Mouse (Mus musculus) hindbrain, embryonic 13.5 days (tissue): ENCODE results near the gene Esrrg. TPM values are rescaled to one million over a fixed set of nuclear protein-coding genes. Genes with fewer than 3 reads are reported as not detected.

ENCODE experiments used
- ATAC-seq: fragments of 200-750 bp; cut with Nextera tagmentation; 2 replicates; pipeline ENCODE4 v1.8.0; 2017; ENCODE audit warnings: moderate TSS enrichment; ENCODE audit not compliant: low FRiP score
- H3K27ac ChIP-seq: fragments of 300-500 bp; sonication (generic); 2 replicates; pipeline ENCODE4 v1.5.1; 2015; ENCODE audit warnings: inconsistent platforms, mild to moderate bottlenecking, moderate library complexity
- H3K27me3 ChIP-seq: fragments of 300-500 bp; sonication (generic); 2 replicates; pipeline ENCODE4 v1.6.1; 2015; ENCODE audit warnings: mild to moderate bottlenecking, inconsistent platforms
- H3K36me3 ChIP-seq: fragments of 300-500 bp; sonication (generic); 2 replicates; pipeline ENCODE4 v1.6.1; 2015; ENCODE audit warnings: mild to moderate bottlenecking, inconsistent platforms
- H3K4me1 ChIP-seq: fragments of 300-500 bp; sonication (generic); replicated peaks from 2 replicates; pipeline ENCODE4 v1.6.1; 2015; ENCODE audit warnings: inconsistent platforms
- H3K4me2 ChIP-seq: fragments of 300-500 bp; sonication (generic); 2 replicates; pipeline ENCODE4 v1.6.1; 2015; ENCODE audit warnings: inconsistent platforms, mild to moderate bottlenecking, moderate library complexity
- H3K4me3 ChIP-seq: fragments of 300-500 bp; sonication (generic); 2 replicates; pipeline ENCODE4 v1.5.1; 2015; ENCODE audit warnings: mild to moderate bottlenecking, inconsistent platforms
- H3K9ac ChIP-seq: fragments of 300-500 bp; sonication (generic); 2 replicates; pipeline ENCODE4 v1.6.1; 2015; ENCODE audit warnings: mild to moderate bottlenecking, inconsistent platforms
- H3K9me3 ChIP-seq: fragments of 300-500 bp; sonication (generic); 2 replicates; pipeline ENCODE4 v1.6.1; 2016; ENCODE audit warnings: inconsistent platforms
- WGBS: fragments of 180-500 bp; shearing (Covaris S2); methylation state at CpG from one replicate; pipeline ENCODE4 v1.1.7; 2015; 5-methylcytosine and 5-hydroxymethylcytosine counted together
- polyA plus RNA-seq: library from polyadenylated mRNA; unstranded; fragments of >200 nt; fragmentation: Nextera tagmentation; extraction: Ambion mirVana; gene quantifications from 2 replicates; pipeline ENCODE4 v1.2.1, GENCODE M21; 2015

Esrrg gene
- polyA plus RNA-seq, 1 experiment from 2014 or later = 28.9 TPM

- H3K36me3 ChIP-seq = no peaks in the 10 kb centered on the region
- H3K27me3 ChIP-seq = no peaks in the 10 kb centered on the region
- no peak for ATAC-seq
- H3K4me3 ChIP-seq = no peak overlapping the region
- no peak overlapping the region for H3K9ac ChIP-seq
- WGBS = 69% methylated on average over 4 of the region's 4 CpGs
- peaks cover 8% of the 10 kb centered on the region for H3K4me1 ChIP-seq
- H3K27ac ChIP-seq = no peak overlapping the region
- no peaks in the 10 kb centered on the region for H3K9me3 ChIP-seq
- no peak overlapping the region for H3K4me2 ChIP-seq
Measured at GRCm38 (mm10) chr1:187763451-187763755, 154.8 kb downstream of the Esrrg start.

GRCm38 (mm10) chr1:187763821-187764220, 155.2 kb downstream of the Esrrg start:
- H3K27me3 ChIP-seq = no peaks in the 10 kb centered on the region
- H3K36me3 ChIP-seq = no peaks in the 10 kb centered on the region
- H3K4me1 ChIP-seq = peaks cover 8% of the 10 kb centered on the region
- no peak overlapping the region for H3K9ac ChIP-seq
- H3K9me3 ChIP-seq = no peaks in the 10 kb centered on the region
- no peak overlapping the region for H3K4me3 ChIP-seq
- H3K4me2 ChIP-seq = no peak overlapping the region
- H3K27ac ChIP-seq = no peak overlapping the region
- ATAC-seq = no peak
- WGBS = 71% methylated on average over 3 of the region's 3 CpGs

- no peak overlapping the region for H3K27ac ChIP-seq
- no peak overlapping the region for H3K4me2 ChIP-seq
- ATAC-seq = no peak
- H3K9me3 ChIP-seq = no peaks in the 10 kb centered on the region
- H3K27me3 ChIP-seq = 0 out of 2 replicates have a peak, but pooled peaks cover 3% of the 10 kb centered on the region
- no peak overlapping the region for H3K4me3 ChIP-seq
- H3K9ac ChIP-seq = no peak overlapping the region
- 49% methylated on average over 5 of the region's 5 CpGs for WGBS
- H3K36me3 ChIP-seq = no peaks in the 10 kb centered on the region
- peaks cover 8% of the 10 kb centered on the region for H3K4me1 ChIP-seq
Measured at GRCm38 (mm10) chr1:187765577-187765976, 157.0 kb downstream of the Esrrg start.

GRCm38 (mm10) chr1:187767355-187767754, 158.8 kb downstream of the Esrrg start:
- no peak overlapping the region for H3K9ac ChIP-seq
- 87% methylated on average over 2 of the region's 2 CpGs for WGBS
- no peak for ATAC-seq
- H3K4me1 ChIP-seq = peaks cover 8% of the 10 kb centered on the region
- no peaks in the 10 kb centered on the region for H3K36me3 ChIP-seq
- H3K27me3 ChIP-seq = 0 out of 2 replicates have a peak, but pooled peaks cover 3% of the 10 kb centered on the region
- no peak overlapping the region for H3K4me3 ChIP-seq
- no peak overlapping the region for H3K4me2 ChIP-seq
- no peak overlapping the region for H3K27ac ChIP-seq
- H3K9me3 ChIP-seq = no peaks in the 10 kb centered on the region

- ATAC-seq = no peak
- WGBS = 96% methylated on average over 3 of the region's 3 CpGs
Measured at GRCm38 (mm10) chr1:187770234-187770633, 161.6 kb downstream of the Esrrg start.

GRCm38 (mm10) chr1:187771067-187771466, 162.5 kb downstream of the Esrrg start:
- Histone ChIP-seq H3K4me1 (no peaks in the 10 kb centered on the region), H3K27me3 (0 out of 2 replicates have a peak, but pooled peaks cover 3% of the 10 kb centered on the region), H3K4me3 (no peak overlapping the region), H3K9ac (no peak overlapping the region), H3K27ac (no peak overlapping the region), H3K36me3 (no peaks in the 10 kb centered on the region), H3K4me2 (no peak overlapping the region), H3K9me3 (no peaks in the 10 kb centered on the region)
- 67% methylated on average over 4 of the region's 4 CpGs for WGBS
- no peak for ATAC-seq

More at GRCm38 (mm10) chr1:187770234-187770633, 161.6 kb downstream of the Esrrg start:
- H3K27me3 ChIP-seq = 0 out of 2 replicates have a peak, but pooled peaks cover 3% of the 10 kb centered on the region
- no peak overlapping the region for H3K27ac ChIP-seq
- no peaks in the 10 kb centered on the region for H3K9me3 ChIP-seq
- H3K36me3 ChIP-seq = no peaks in the 10 kb centered on the region
- no peaks in the 10 kb centered on the region for H3K4me1 ChIP-seq
- no peak overlapping the region for H3K4me3 ChIP-seq
- H3K4me2 ChIP-seq = no peak overlapping the region
- H3K9ac ChIP-seq = no peak overlapping the region

- H3K4me3 ChIP-seq = no peak overlapping the region
- H3K27me3 ChIP-seq = no peaks in the 10 kb centered on the region
- 0 out of 2 replicates have a peak overlapping the region, but pooled peaks have one; percentile 10 for H3K4me2 ChIP-seq
- H3K9ac ChIP-seq = no peak overlapping the region
- no peak for ATAC-seq
- H3K4me1 ChIP-seq = peaks cover 11% of the 10 kb centered on the region
- H3K27ac ChIP-seq = peak overlapping the region; percentile 40; the same call in 1 of the 2 replicates
- H3K36me3 ChIP-seq = no peaks in the 10 kb centered on the region
- WGBS = 25% methylated on average over 10 of the region's 10 CpGs
- H3K9me3 ChIP-seq = no peaks in the 10 kb centered on the region
Measured at GRCm38 (mm10) chr1:187779589-187780178, 171.1 kb downstream of the Esrrg start.

GRCm38 (mm10) chr1:187785226-187785625, 176.6 kb downstream of the Esrrg start:
- WGBS = 89% methylated on average over 4 of the region's 4 CpGs
- no peaks in the 10 kb centered on the region for H3K9me3 ChIP-seq
- H3K9ac ChIP-seq = no peak overlapping the region
- H3K4me3 ChIP-seq = no peak overlapping the region
- no peak overlapping the region for H3K4me2 ChIP-seq
- ATAC-seq = no peak
- H3K27ac ChIP-seq = no peak overlapping the region
- peaks cover 14% of the 10 kb centered on the region for H3K4me1 ChIP-seq
- H3K27me3 ChIP-seq = no peaks in the 10 kb centered on the region
- H3K36me3 ChIP-seq = no peaks in the 10 kb centered on the region

- Histone ChIP-seq H3K4me1 (peaks cover 14% of the 10 kb centered on the region), H3K9me3 (no peaks in the 10 kb centered on the region), H3K4me2 (no peak overlapping the region), H3K27ac (peak overlapping the region; percentile 68), H3K36me3 (no peaks in the 10 kb centered on the region), H3K9ac (no peak overlapping the region), H3K4me3 (no peak overlapping the region), H3K27me3 (no peaks in the 10 kb centered on the region)
- no peak for ATAC-seq
- 10% methylated on average over 7 of the region's 7 CpGs for WGBS
Measured at GRCm38 (mm10) chr1:187787055-187788016, 178.7 kb downstream of the Esrrg start.

- H3K9me3 ChIP-seq = no peaks in the 10 kb centered on the region
- no peaks in the 10 kb centered on the region for H3K27me3 ChIP-seq
- H3K27ac ChIP-seq = no peak overlapping the region
- no peak overlapping the region for H3K9ac ChIP-seq
- no peaks in the 10 kb centered on the region for H3K36me3 ChIP-seq
- no peak overlapping the region for H3K4me2 ChIP-seq
- ATAC-seq = no peak
- peaks cover 9% of the 10 kb centered on the region for H3K4me1 ChIP-seq
- H3K4me3 ChIP-seq = no peak overlapping the region
- WGBS = 94% methylated on average over 5 of the region's 5 CpGs
Measured at GRCm38 (mm10) chr1:187794240-187794930, 185.8 kb downstream of the Esrrg start.

- WGBS = 66% methylated on average over 3 of the region's 3 CpGs
- Histone ChIP-seq H3K9me3 (no peaks in the 10 kb centered on the region), H3K4me1 (peaks cover 9% of the 10 kb centered on the region), H3K4me3 (no peak overlapping the region), H3K9ac (no peak overlapping the region), H3K27me3 (no peaks in the 10 kb centered on the region), H3K36me3 (no peaks in the 10 kb centered on the region), H3K27ac (no peak overlapping the region), H3K4me2 (no peak overlapping the region)
- ATAC-seq = no peak
Measured at GRCm38 (mm10) chr1:187795551-187795950, 187.0 kb downstream of the Esrrg start.

GRCm38 (mm10) chr1:187799300-187799699, 190.7 kb downstream of the Esrrg start:
- Histone ChIP-seq H3K36me3 (no peaks in the 10 kb centered on the region), H3K9ac (no peak overlapping the region), H3K4me1 (peaks cover 9% of the 10 kb centered on the region), H3K4me2 (no peak overlapping the region), H3K9me3 (no peaks in the 10 kb centered on the region), H3K27ac (no peak overlapping the region), H3K4me3 (no peak overlapping the region), H3K27me3 (no peaks in the 10 kb centered on the region)
- 69% methylated on average over 7 of the region's 7 CpGs for whole genome bisulfite sequencing
- no peak for ATAC-seq
